Mouse (Mus musculus): ENCODE data around the gene Olfr374. TPM values are rescaled to one million over a fixed set of nuclear protein-coding genes. Genes with fewer than 3 reads are reported as not detected.
"Not testable (repeated sequence)": the region's sequence is repeated elsewhere in the genome, so short reads cannot be mapped to it uniquely, and the experiment has no call there.

Gene Olfr374
- polyA plus RNA-seq (2021), result 0.01 TPM

DNA sequence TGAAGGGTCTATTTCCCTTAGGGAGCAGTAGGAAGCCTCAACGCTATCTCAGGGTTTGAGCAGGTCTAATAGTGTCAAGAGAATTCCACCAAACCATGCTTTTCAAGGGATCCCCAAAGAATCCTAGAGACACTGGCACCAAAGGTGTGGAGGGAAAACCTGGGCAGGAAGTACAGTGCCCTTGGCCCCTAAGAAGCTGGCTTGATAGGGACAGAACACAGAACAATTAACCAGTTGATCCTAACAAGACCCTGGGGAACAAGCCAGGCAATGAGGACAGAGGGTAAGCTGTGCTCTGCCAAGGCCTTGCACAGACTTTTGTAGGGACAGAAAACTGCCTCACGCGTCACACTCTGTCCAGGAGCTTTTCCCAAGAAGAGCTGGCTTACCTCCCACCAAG is at the start of gene Olfr374:
Gene Olfr374, plus strand, starts transcription at position 301 of the 400 bp plus-strand sequence.
- DNase-seq (ENCODE audit: low read depth, low spot score) (no peak), ATAC-seq (no peak)
- ChIA-PET POLR2A (no interaction called here), CTCF (no interaction called here)
- H3K27me3 ChIP-seq, result no peaks in the 10 kb centered on the region
- in situ Hi-C loops (cut with MboI; ENCODE audit: low pct_unique_long_range_greater_than_20kb), result no loop called here
- no peak for TF ChIP-seq CTCF (IDR thresholded peaks at IDR 0.05)

DNA sequence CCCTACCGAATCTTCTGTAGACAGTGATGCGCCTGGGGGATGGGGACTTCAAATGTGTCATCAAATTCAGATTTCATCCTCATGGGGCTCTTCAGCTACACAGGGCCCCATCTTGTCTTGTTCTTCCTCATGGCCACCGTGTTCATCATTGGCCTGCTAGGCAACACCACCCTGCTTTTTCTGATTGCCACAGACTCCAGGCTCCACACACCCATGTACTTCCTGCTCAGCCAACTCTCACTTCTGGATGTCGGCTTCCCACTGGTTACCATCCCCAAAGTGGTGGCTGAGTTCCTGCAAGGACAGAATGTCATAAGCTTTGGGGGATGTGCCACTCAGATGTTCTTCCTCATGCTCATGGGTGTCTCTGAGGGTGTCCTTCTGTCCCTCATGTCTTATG is 49.2 kb upstream of the Olfr374 start:
- ATAC-seq; CTCF ChIA-PET; POLR2A ChIA-PET; DNase-seq (ENCODE audit: low read depth, low spot score); H3K27me3 ChIP-seq: not testable (repeated sequence)
- in situ Hi-C loops (cut with MboI; ENCODE audit: low pct_unique_long_range_greater_than_20kb), result loop anchor here (5.0 kb wide), 1 partner anchor 40 kb away; no protein-coding TSS in a partner anchor

DNA sequence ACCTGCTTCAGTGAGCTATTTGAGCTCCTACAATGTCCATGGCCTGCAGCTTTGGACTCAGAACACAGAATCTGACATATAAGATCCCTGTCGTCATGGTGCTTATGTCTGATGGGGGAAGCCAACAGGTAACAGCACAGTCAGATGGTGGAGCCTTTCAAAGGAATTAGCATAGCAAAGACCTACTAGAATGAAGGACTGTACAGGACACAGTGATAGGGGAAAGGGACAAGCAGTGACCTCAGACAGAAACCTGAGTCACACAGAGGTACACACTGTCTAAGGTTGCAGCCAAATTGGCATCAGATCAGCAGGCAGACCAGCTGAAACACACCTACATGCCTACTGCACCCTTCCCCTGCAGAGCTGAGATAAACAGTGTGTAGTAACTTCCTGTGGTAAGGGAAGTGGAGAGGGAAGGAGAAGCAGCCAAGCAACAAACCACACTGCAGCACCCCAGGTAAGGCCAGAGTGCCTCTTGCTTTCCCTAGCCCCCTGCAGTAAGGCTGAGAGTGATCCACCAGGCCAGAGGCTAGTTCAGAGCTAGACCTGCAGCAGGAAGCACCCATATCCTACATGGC is 39.9 kb upstream of the Olfr374 start:
- in situ Hi-C loops (cut with MboI; ENCODE audit: low pct_unique_long_range_greater_than_20kb), result loop anchor here (10.0 kb wide), 1 partner anchor 52 kb away; no protein-coding TSS in a partner anchor
- ATAC-seq; POLR2A ChIA-PET; H3K27me3 ChIP-seq; DNase-seq (ENCODE audit: low read depth, low spot score); CTCF ChIA-PET: not testable (repeated sequence)

DNA sequence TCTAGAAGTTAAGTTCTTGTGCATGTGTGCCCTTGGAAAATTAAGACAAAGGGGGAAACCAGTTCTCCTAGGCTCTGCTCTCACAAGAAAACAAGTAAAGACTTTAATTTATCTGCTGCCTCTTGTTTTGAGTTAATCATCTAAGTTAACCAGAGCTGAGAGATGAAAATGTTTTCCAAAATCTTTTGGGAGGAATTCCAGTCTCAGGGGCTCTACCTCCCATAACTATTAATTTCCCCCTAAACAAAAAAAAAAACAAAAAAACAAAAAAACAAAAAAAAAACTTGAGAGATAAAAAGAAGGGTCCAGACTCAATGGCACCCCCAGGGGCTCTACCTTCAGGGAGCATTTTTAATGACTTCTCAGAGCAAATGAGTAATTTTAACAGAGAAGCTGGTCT is 24.0 kb upstream of the Olfr374 start, which contains the start of gene Olfr373:
Gene Olfr373, plus strand, starts transcription at position 301 of the 400 bp plus-strand sequence.
- CTCF ChIA-PET; in situ Hi-C loops (cut with MboI; ENCODE audit: low pct_unique_long_range_greater_than_20kb); DNase-seq (ENCODE audit: low read depth, low spot score); ATAC-seq; POLR2A ChIA-PET; H3K27me3 ChIP-seq: not testable (repeated sequence)

DNA sequence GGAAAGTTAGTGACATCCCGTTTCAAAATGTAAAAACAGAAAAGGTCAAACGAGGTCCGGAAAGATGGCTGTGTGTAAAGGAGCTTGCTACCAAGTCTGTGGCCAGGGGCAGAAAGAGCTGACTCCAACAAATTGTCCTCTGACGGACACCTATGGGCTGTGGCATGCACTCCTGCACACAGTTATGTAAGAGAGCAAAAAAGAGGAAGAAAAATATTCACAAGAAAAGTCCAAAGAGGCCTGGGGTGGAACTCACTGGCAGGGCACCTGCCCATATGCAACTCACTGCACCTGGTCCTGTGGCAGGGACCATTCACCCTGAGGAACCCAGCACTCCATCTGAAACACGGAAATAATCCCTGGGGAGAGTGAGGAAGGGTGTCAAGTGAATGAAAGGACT is 22.1 kb upstream of the Olfr374 start:
- no peak for TF ChIP-seq CTCF (IDR thresholded peaks at IDR 0.05)
- in situ Hi-C loops (cut with MboI; ENCODE audit: low pct_unique_long_range_greater_than_20kb), result no loop called here
- CTCF ChIA-PET, result no interaction called here
- DNase-seq (ENCODE audit: low read depth, low spot score), result no peak
- no peak for ATAC-seq
- H3K27me3 ChIP-seq, result no peaks in the 10 kb centered on the region
- POLR2A ChIA-PET, result no interaction called here

DNA sequence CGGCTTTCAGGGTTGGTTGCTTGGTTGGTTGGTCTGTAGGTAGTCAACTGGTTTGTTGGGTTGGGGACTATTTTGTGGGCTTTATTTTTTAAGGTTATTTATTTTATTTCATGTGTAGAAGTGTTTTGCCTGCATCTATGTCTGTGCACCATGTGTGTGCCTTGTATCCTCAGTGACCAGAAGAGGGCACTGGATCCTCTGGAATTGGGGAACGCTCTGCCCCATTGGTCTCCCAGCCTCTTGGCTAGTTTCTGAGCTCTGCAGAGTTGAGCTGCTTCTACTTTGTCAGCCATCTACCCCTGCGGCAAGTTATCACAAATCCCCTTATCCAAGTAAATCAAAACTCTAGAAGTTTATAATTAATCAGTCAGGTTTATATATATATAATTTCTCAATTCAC is 19.2 kb upstream of the Olfr374 start:
- DNase-seq (ENCODE audit: low read depth, low spot score); H3K27me3 ChIP-seq; in situ Hi-C loops (cut with MboI; ENCODE audit: low pct_unique_long_range_greater_than_20kb); POLR2A ChIA-PET; CTCF ChIA-PET; ATAC-seq: not testable (repeated sequence)

DNA sequence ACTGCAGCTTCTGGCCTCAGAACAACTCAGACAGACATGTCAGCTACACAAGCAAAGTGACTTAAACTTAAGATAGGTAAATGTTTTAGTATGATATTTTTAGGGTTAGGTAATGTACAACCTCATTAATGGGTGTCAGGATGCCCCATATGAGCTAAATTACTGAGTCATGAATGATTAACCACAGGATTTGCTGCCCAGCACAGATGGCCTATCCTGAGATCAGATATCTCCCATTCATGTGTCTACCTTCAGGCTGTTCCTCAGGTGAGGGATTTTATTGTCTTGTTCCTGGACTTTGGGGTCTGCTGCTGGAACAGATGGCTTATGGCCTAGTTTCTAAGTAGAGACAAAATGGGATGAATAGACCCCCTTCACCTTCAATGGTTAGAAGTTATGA is 10.1 kb upstream of the Olfr374 start:
- CTCF ChIA-PET; DNase-seq (ENCODE audit: low read depth, low spot score); H3K27me3 ChIP-seq; ATAC-seq; POLR2A ChIA-PET: not testable (repeated sequence)
- in situ Hi-C loops (cut with MboI; ENCODE audit: low pct_unique_long_range_greater_than_20kb), result loop anchor here (5.0 kb wide), 1 partner anchor 39 kb away; no protein-coding TSS in a partner anchor

GRCm38 (mm10) chr8:72099377-72100103 is 7.3 kb upstream of the Olfr374 start:
- POLR2A ChIA-PET; ATAC-seq; DNase-seq (ENCODE audit: low read depth, low spot score); H3K27me3 ChIP-seq; CTCF ChIA-PET: not testable (repeated sequence)
- in situ Hi-C loops (cut with MboI; ENCODE audit: low pct_unique_long_range_greater_than_20kb), result loop anchor here (5.0 kb wide), 1 partner anchor 42 kb away; no protein-coding TSS in a partner anchor

DNA sequence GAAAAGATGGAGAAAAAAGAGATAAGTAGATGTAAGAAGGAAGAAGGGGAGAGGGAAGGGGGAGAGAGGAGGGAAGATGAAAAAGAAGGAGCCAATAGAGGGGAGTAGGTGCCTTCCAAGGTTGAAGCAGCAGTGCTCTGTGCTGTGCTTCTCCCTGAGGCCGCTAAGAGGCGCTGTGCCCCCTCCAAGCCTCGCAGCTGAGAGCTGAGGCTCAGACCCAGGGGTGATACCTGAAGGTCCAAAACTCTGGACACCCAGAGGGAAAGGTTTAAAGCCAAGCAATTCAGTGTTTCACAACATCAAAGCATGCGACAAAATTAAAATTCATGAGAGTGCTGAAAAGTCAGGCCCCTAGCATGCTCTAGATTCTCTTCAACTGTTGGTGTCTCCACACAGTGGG is 1.7 kb upstream of the Olfr374 start:
- H3K27me3 ChIP-seq, result no peaks in the 10 kb centered on the region
- TF ChIP-seq CTCF (IDR thresholded peaks at IDR 0.05), result peak; percentile 67
- DNase-seq (ENCODE audit: low read depth, low spot score) (no peak), ATAC-seq (peak; percentile 35)
- ChIA-PET POLR2A (interaction anchor here (1.5 kb wide), 1 partner anchor 53 kb away, joined by 4 read pairs; no protein-coding TSS in a partner anchor), CTCF (interaction anchor here (1.0 to 1.1 kb wide), 3 partner anchors 10 to 71 kb away, joined by 3 to 4 read pairs (median 4); no protein-coding TSS in a partner anchor)
- in situ Hi-C loops (cut with MboI; ENCODE audit: low pct_unique_long_range_greater_than_20kb), result no loop called here

DNA sequence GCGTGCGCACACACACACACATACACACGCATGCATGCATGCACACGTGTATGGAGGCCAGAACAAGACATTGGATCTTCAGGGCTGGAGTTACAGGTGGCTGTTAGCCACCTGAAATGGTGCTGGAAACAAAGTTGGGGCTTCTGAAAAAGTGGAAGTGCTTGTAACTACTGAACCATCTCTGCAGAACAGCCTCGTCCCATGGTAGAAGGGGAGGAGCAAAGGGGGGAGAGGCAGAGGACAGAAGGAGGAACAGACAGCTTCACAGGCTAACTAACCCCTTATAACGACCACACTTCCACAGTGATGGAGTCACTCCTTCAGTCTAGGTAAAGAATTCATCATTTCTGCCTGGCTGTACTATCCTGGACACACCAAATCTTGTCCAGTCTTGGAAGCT is 4.0 kb downstream of the Olfr374 start:
- in situ Hi-C loops (cut with MboI; ENCODE audit: low pct_unique_long_range_greater_than_20kb), result no loop called here
- POLR2A ChIA-PET, result no interaction called here
- no peaks in the 10 kb centered on the region for H3K27me3 ChIP-seq
- ATAC-seq, result no peak
- CTCF ChIA-PET, result no interaction called here
- no peak for TF ChIP-seq CTCF (IDR thresholded peaks at IDR 0.05)
- no peak for DNase-seq (ENCODE audit: low read depth, low spot score)

GRCm38 (mm10) chr8:72112486-72112885 is 5.6 kb downstream of the Olfr374 start:
- ChIA-PET POLR2A (no interaction called here), CTCF (no interaction called here)
- peak; percentile 39 for TF ChIP-seq CTCF (IDR thresholded peaks at IDR 0.05)
- in situ Hi-C loops (cut with MboI; ENCODE audit: low pct_unique_long_range_greater_than_20kb), result no loop called here
- ATAC-seq (no peak), DNase-seq (ENCODE audit: low read depth, low spot score) (no peak)
- H3K27me3 ChIP-seq, result no peaks in the 10 kb centered on the region

All from Patski (cell line).